Mouse (Mus musculus): Measurements from ENCODE around the gene Prdm2.

DNA sequence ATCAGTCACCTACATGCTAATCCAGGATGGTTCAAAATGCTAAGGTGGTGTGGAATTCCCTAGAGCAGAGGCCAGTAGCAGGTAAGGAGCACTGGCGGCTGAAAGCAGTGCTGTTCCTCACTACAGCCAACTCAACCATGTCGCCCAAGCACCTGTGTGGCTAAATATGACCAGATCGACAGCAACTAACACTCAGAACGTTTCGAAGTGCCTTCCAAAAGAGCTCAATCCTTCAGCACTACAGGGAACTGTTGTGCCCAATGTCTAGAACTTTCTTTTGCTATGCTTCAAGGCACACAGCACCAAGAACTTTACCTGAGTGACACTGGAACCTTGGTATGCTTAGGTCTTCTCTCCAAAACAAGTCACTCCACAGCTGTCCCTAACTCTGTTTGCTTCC is 82.4 kb downstream of the Prdm2 start:
- no peak for TF ChIP-seq CTCF (IDR thresholded peaks at IDR 0.05; ENCODE audit: control insufficient read depth, insufficient read depth, insufficient read length)
- TF ChIP-seq USF1 (IDR thresholded peaks at IDR 0.05; ENCODE audit: low read depth), result no peak
- TF ChIP-seq MAX (IDR thresholded peaks at IDR 0.05), result no peak
- no peak for TF ChIP-seq MYOD1 (IDR thresholded peaks at IDR 0.05; ENCODE audit: control insufficient read depth, insufficient read length, low read depth)

All from C2C12 (cell line).